Comparison of ENCODE assay signal across 9 mouse cellular contexts in genomic region chr11:84914673-84915072, GRCm38 (mm10). TPM values are rescaled to one million over a fixed set of nuclear protein-coding genes. Genes with fewer than 3 reads are reported as not detected.
DNase-seq lines count a peak whose midpoint lies in the region; ATAC-seq lines count a peak whose summit lies in the region.
"Had no signal": no experiment of that assay in that cellular context is flagged by ENCODE, and none has a peak within 500 bp of the region (broad histone marks: within the 10 kb centered on the region; RNA-seq: fewer than 3 reads in every experiment).

No protein-coding gene starts in this region.

- H3K4me1 ChIP-seq in lung, embryonic 15.5 days = peaks cover 11% of the 10 kb centered on the region

- peaks cover 26% of the 10 kb centered on the region for H3K36me3 ChIP-seq in lung, embryonic 15.5 days

- no peak for DNase-seq in lung, postnatal 14 days
- DNase-seq in MN1 (ENCODE audit: low spot score) = peak; percentile 18
- DNase-seq in retina, postnatal 1 day = peak; percentile 3
- no peak for DNase-seq in urinary bladder, postnatal 14 days (ENCODE audit: low spot score)
- no peak for DNase-seq in kidney, adult 11 months
- DNase-seq: heart, postnatal 36 days had no signal

- no peaks in the 10 kb centered on the region for H3K9me3 ChIP-seq in lung, embryonic 15.5 days

- no peak overlapping the region for H3K27ac ChIP-seq in lung, embryonic 15.5 days

- H3K9ac ChIP-seq in lung, embryonic 15.5 days = no peak overlapping the region

- peak overlapping the region; percentile 80; the same call in 1 of the 2 replicates for H3K4me3 ChIP-seq in lung, embryonic 15.5 days

- no peaks in the 10 kb centered on the region for H3K27me3 ChIP-seq in lung, embryonic 15.5 days

- 81% methylated on average over 5 of the region's 5 CpGs for WGBS in lung, embryonic 15.5 days

- no peak for ATAC-seq in lung, embryonic 15.5 days (ENCODE audit: borderline replicate concordance, extremely low read depth, low FRiP score, low TSS enrichment)
- peak; percentile 21; the same call in 1 of the 2 replicates for ATAC-seq in granulocyte monocyte progenitor cell, adult 5-6 weeks (replicated peaks; ENCODE audit: poor library complexity, severe bottlenecking)

- peak overlapping the region; percentile 58; the same call in 1 of the 2 replicates for H3K4me2 ChIP-seq in lung, embryonic 15.5 days

RNA-seq across cellular contexts. Expression of gene Znhit3, which starts 1.5 kb away (rescaled TPM):
- 61.0 and 62.6 TPM in 2 replicates for polyA plus RNA-seq in lung, embryonic 15.5 days (2015; fragmentation: Nextera tagmentation; extraction: Ambion mirVana)
- total RNA-seq in granulocyte monocyte progenitor cell, adult 5-6 weeks (2014; fragmentation: Nextera tagmentation) = 28.3 and 36.0 TPM in 2 replicates
- total RNA-seq in granulocyte monocyte progenitor cell, adult 5-6 weeks (2017) = 32.6 and 46.7 TPM in 2 replicates

RNA-seq across cellular contexts. Expression of gene Pigw, which starts 34.6 kb away (rescaled TPM):
- 2.8 and 3.6 TPM in 2 replicates for polyA plus RNA-seq in lung, embryonic 15.5 days (2015; fragmentation: Nextera tagmentation; extraction: Ambion mirVana)
- total RNA-seq in granulocyte monocyte progenitor cell, adult 5-6 weeks (2014; fragmentation: Nextera tagmentation) = 5.0 and 5.8 TPM in 2 replicates
- 7.8 and 8.3 TPM in 2 replicates for total RNA-seq in granulocyte monocyte progenitor cell, adult 5-6 weeks (2017)

RNA-seq across cellular contexts. Expression of gene Myo19, which starts 34.7 kb away (rescaled TPM):
- polyA plus RNA-seq in lung, embryonic 15.5 days (2015; fragmentation: Nextera tagmentation; extraction: Ambion mirVana) = 8.7 and 9.0 TPM in 2 replicates
- total RNA-seq in granulocyte monocyte progenitor cell, adult 5-6 weeks (2014; fragmentation: Nextera tagmentation) = 10.7 and 13.4 TPM in 2 replicates
- total RNA-seq in granulocyte monocyte progenitor cell, adult 5-6 weeks (2017) = 5.1 and 5.2 TPM in 2 replicates

RNA-seq across cellular contexts. Expression of gene Car4, which starts 42.9 kb away (rescaled TPM):
- polyA plus RNA-seq in lung, embryonic 15.5 days (2015; fragmentation: Nextera tagmentation; extraction: Ambion mirVana) = 0.58 and 0.85 TPM in 2 replicates
- not detected in 2 replicates for total RNA-seq in granulocyte monocyte progenitor cell, adult 5-6 weeks (2014; fragmentation: Nextera tagmentation)
- not detected in 2 replicates for total RNA-seq in granulocyte monocyte progenitor cell, adult 5-6 weeks (2017)
- polyA plus RNA-seq: myocyte had no signal

RNA-seq across cellular contexts. Expression of gene Ggnbp2, which starts 44.1 kb away (rescaled TPM):
- polyA plus RNA-seq in lung, embryonic 15.5 days (2015; fragmentation: Nextera tagmentation; extraction: Ambion mirVana) = 61.2 and 65.4 TPM in 2 replicates
- total RNA-seq in granulocyte monocyte progenitor cell, adult 5-6 weeks (2014; fragmentation: Nextera tagmentation) = 72.0 and 78.9 TPM in 2 replicates
- 78.5 and 110 TPM in 2 replicates for total RNA-seq in granulocyte monocyte progenitor cell, adult 5-6 weeks (2017)

Comparison
In these comparisons a context has a peak if more than half of its experiments do, and no peak if none do; other contexts are left out.
1. DNase-seq: peak in MN1 (single experiment) and retina, postnatal 1 day (single experiment); none in lung, postnatal 14 days (single experiment), urinary bladder, postnatal 14 days (single experiment) and kidney, adult 11 months (single experiment).